Mouse (Mus musculus): Measurements from ENCODE around the gene Faf2. TPM values are rescaled to one million over a fixed set of nuclear protein-coding genes. Genes with fewer than 3 reads are reported as not detected.

Gene Faf2
- polyA plus RNA-seq (2017; shearing (Covaris generic)), result 66.5 TPM

DNA sequence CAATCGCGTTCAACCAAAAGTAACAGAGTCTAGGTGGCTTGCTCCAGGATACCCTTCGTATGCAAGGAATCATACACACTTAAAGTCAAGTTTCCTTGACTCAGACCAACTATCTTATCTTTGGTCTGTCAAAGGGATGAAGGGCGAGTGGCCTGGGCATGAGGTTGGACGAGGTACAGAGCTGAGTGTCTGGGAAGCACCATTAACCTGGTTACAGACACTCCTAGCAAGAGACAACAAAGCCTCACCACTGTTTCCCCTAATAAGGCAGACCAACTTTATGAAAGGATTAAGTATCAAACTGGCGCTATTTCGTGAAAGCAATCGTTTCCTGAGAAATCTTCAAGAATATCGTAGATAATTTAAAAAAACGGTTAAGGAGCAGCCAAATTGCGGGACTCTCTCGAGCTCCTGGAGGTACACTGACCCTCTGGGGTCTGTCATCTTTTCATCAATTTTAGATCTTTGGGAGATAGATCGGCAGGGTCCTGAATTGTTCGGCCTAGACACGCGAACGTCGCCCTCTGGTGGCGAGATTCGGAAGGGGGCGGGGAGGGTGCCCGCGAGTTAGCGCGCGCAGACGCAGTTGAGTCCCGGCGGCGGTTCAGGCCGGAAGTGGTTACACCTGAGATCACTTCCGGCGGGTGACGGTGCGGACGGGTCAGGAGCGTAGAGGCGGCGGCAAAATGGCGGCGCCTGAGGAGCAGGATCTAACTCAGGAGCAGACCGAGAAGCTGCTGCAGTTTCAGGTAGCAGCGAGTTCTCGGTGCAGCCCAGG, at the start of gene Faf2:
Gene Faf2, plus strand, starts transcription at position 630 of the 778 bp plus-strand sequence.

DNA sequence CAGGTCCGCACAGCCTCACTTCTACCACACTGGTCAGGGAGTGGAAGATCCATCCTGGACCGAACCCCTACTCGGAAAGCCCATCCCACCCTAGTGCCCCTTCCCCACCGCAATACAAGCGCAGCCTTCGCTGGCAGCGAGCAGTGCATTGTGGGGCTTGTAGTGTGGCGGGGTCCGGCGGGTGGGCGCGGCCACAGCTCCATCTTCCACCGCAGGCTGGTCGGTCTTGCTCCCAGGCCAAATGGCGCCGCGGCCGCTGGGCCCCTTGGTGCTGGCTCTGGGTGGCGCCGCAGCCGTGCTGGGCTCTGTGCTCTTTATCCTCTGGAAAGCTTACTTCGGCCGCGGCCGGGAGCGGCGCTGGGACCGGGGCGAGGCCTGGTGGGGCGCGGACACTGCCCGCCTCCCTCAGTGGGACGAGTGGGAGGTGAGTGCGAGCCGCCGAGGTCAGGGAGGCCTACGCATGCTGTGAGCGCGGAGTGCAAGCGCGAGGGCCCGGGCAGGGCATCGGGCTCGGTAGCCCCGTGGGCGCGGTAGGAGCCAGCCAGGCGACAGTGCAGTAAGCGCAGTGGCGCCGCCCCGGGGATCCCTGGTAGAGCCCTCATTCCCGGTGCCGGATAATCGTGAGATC, 46.6 kb upstream of the Faf2 start, which contains the start of gene Arl10:
Gene Arl10, plus strand, starts transcription at position 162 of the 628 bp plus-strand sequence.

DNA sequence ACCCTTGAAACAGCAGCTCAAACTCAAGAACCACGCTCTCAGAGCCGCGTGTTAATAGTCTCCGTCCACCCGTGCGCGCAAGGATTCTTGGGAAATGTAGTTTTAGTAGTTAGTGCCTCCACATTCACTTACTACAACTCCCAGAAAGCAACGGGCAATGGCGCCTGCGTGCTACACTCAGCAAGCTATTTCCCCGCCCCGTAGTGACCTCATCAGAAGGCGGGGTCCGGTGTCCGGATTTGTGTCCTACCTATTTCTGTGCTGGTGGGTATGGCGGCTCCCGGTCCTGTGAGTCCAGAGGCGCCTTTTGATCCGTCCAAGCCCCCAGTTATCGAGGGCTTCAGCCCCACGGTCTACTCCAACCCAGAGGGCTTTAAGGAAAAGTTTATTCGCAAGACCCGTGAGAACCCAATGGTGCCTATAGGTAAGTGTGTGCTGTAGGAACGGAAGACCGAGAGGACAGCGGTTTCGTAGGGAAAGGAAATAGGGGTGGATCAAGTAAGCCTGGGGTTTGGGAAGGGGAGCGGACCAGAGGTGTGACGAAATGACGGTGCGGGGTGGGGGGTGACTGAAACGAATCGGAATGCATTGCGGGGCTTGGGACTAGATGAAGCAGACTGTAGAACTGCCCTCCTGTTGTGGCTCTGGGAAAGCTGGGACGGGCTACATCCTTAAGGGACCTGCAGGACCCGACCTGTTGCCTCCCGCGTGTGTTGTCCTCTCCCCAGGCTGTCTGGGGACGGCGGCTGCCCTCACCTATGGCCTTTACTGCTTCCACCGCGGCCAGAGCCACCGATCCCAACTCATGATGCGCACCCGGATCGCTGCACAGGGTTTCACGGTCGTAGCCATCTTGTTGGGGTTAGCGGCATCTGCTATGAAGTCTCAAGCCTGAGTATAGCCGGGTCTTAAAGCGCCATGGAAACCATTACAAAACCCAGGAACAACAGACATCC, 31.3 kb upstream of the Faf2 start, which contains the start of the genes Nop16 and Higd2a:
Gene Nop16, minus strand, starts transcription at position 95 of the 956 bp plus-strand sequence.
Gene Higd2a, plus strand, starts transcription at position 212 of the 956 bp plus-strand sequence.

DNA sequence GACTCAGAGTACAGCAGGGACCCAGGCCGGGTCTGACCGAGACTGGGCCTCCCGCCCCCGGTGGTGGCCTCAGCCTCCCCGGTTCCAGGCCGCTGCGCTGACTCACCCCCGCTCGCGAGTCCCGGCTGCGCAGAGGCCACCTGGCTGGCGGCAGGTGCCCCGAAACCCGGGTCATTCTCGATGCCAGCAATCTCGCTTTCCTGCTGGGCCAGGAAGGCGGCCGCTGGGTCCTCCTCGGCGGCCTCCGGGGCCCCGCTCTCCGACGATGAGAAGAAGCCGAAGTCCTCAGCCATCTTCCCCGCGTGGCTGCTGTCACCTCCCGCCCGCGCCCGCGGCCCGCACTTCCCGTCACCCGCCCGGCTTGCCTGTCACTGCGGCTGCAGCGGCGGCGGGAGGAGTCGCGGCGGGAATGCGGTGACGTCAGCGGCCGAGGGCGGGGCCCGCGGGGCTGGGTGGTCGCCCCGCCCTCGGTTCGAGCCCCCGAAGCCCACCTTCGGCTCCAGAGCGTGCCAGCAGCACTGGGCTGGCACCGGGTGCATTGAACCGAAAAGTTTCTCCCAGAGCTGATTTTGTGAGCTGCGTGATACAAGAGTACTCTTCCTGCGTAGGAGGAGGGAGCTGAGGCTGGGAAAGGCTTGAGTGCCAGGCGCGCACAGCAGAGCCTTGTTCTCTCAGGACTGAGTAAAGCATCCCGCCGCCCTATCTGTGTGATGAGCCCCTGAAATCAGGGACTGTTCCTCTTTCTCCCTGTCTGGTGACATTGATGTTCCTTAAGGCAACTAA, 10.4 kb upstream of the Faf2 start, which contains the start of gene Cltb:
Gene Cltb, minus strand, starts transcription at position 373 of the 783 bp plus-strand sequence.

DNA sequence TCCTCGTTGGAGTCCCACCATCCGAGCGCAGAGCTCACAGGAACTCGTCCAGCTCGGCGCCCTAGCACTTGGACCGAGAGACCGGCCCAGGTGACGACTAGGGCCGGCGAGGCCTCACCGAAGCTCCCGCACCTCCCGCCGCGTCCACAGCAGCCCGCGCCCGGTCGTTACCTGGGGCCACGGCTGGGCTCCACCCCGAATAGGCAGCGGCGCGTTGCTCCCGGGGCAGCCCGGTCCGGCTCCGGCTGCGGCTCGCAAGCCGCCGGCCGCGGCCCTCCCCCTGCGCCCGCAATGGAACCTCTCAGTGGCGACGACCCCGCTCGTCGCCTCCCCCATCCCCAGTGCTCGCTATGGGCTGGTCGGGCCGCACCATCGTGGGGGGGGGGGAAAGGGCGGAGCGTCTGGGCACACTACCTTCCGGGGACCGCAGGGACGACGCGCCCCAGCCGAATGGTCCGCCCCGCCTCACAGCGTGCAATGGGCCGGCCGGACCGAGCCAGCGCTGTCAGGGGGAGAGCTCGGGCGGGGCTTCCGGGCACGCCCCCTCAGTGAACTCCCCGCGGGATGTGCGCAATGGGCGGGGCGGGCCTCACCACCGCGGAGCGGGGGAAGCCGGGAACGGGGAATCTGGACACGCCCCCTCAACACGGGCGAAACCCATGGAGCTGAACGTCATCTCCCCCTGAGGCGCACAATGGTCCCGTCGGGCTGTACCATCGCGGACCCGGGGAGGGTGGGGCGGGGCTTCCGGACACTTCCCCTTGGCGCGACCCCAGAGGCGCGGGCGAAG, 72.2 kb downstream of the Faf2 start, which contains the start of gene Rnf44:
Gene Rnf44, minus strand, starts transcription at position 350 of the 790 bp plus-strand sequence.

DNA sequence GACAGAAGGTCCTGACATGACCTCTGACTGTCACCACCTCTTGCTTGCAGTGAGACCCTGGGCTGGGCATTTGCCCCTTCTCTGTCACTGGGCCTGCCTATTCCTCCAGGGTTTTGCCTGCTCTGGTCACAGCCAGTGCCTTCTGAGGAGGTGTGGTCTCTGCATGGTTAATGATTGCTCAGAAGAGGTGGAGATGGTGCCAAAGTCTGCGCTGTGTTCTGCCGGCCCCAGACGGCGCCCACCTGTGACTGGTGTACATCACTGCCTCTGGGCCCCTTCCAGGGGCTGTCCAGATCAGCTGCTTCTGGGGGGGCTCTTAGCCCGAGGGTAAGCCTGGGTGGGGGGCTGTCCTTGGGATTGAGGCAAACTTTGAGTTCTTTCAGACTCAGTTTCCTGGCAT, 79.7 kb downstream of the Faf2 start, which contains the start of gene Cdhr2:
Gene Cdhr2, plus strand, starts transcription at position 219 of the 400 bp plus-strand sequence.

Other genes starting within 250 kb of the Faf2 start
- gene Thoc3, start 152.9 kb upstream of the Faf2 start, polyA plus RNA-seq (2017; shearing (Covaris generic)), result 42.6 TPM
- gene Simc1, start 118.0 kb upstream of the Faf2 start, polyA plus RNA-seq (2017; shearing (Covaris generic)), result 39.2 TPM
- 57.8 TPM for gene 4833439L19Rik, start 56.3 kb upstream of the Faf2 start, polyA plus RNA-seq (2017; shearing (Covaris generic))
- gene Arl10, start 46.8 kb upstream of the Faf2 start, polyA plus RNA-seq (2017; shearing (Covaris generic)), result 3.9 TPM
- gene Nop16, start 31.7 kb upstream of the Faf2 start, polyA plus RNA-seq (2017; shearing (Covaris generic)), result 25.3 TPM
- gene Higd2a, start 31.6 kb upstream of the Faf2 start, polyA plus RNA-seq (2017; shearing (Covaris generic)), result 181 TPM
- 72.7 TPM for gene Cltb, start 10.4 kb upstream of the Faf2 start, polyA plus RNA-seq (2017; shearing (Covaris generic))
- 107 TPM for gene Rnf44, start 72.1 kb downstream of the Faf2 start, polyA plus RNA-seq (2017; shearing (Covaris generic))
- not detected for gene Cdhr2, start 79.7 kb downstream of the Faf2 start, polyA plus RNA-seq (2017; shearing (Covaris generic))
- not detected for gene Gprin1, start 128.1 kb downstream of the Faf2 start, polyA plus RNA-seq (2017; shearing (Covaris generic))
- not detected for gene Sncb, start 144.8 kb downstream of the Faf2 start, polyA plus RNA-seq (2017; shearing (Covaris generic))
- not detected for gene Eif4e1b, start 162.2 kb downstream of the Faf2 start, polyA plus RNA-seq (2017; shearing (Covaris generic))
- gene Tspan17, start 167.6 kb downstream of the Faf2 start, polyA plus RNA-seq (2017; shearing (Covaris generic)), result 0.67 TPM